Mouse (Mus musculus) spleen, adult 2 months (tissue): ENCODE data around the gene Depdc7.

Experiments
- CTCF ChIP-seq: fragments of 200-500 bp; IDR thresholded peaks from 2 replicates; pipeline ENCODE4 v1.5.1; 2011; ENCODE audit warnings: mild to moderate bottlenecking, inconsistent platforms; ENCODE audit not compliant: insufficient read depth, insufficient read length, insufficient replicate concordance; ENCODE audit errors: extremely low read depth
- POLR2A ChIP-seq: fragments of 200-500 bp; IDR thresholded peaks from 2 replicates; pipeline ENCODE4 v1.6.1; 2011; ENCODE audit warnings: low read depth, low read length, inconsistent platforms

GRCm38 (mm10) chr2:104764018-104764417 lies 21.3 kb upstream of the Depdc7 start:
- no peak for TF ChIP-seq CTCF
- TF ChIP-seq POLR2A: no peak
